Comparison of ENCODE assay signal across 8 mouse cellular contexts in the genomic region with DNA sequence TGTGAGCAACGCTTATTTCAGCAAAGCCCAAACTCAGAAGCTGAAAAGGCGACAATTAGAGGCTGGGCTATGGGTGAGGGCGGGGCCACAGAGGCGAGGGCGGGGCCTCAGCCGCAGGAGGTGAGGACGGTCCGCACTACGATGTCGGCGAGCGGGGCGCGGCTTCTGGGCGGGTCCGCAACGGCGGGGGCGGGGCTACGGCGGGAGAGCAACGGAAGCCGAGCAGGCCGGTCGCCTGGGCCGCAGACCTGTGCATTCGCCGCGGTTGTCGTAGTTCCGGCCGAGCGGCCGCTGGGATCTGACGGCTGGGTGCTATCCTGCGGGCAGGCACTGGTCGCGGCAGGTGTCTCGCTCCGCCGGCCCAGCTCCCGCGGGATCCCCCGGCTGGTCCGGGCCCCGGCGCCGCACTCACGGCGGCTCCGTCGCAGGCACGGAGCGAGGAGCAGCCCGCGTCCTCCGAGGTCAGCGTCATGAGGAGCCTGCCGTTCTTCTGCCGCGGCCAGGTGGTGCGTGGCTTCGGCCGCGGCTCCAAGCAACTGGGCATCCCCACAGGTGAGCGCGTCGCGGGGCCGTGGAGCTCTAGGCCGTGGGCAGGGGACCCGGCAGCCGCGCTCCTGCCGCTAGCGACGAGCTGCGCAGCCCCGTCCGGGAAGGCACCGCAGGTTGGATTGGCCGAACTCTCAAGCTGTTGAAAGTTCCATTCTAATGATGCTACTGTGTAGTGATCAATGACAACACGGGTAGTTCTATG. TPM values are rescaled to one million over a fixed set of nuclear protein-coding genes. Genes with fewer than 3 reads are reported as not detected.
A peak's percentile ranks its signal among the peaks of the same experiment; 100 is the strongest.
DNase-seq lines count a peak whose midpoint lies in the region; ATAC-seq and TF ChIP-seq lines count a peak whose summit lies in the region.

TSS of gene Rfk (plus strand) at position 203 of the 751 bp plus-strand sequence.

- no peak for TF ChIP-seq CTCF in ES-Bruce4 (IDR thresholded peaks at IDR 0.05; ENCODE audit: low read depth, low read length)
- no peak for TF ChIP-seq CTCF in lung, adult 2 months (IDR thresholded peaks at IDR 0.05; ENCODE audit: insufficient read depth, low read length)

- H3K9me3 ChIP-seq in ES-Bruce4 (replicated peaks; ENCODE audit: control insufficient read depth, insufficient read depth, low read length, poor library complexity, severe bottlenecking) = no peaks in the 10 kb centered on the region
- no peaks in the 10 kb centered on the region for H3K9me3 ChIP-seq in forebrain, embryonic 14.5 days (replicated peaks; ENCODE audit: control insufficient read depth, low read length)

- WGBS in forebrain, embryonic 14.5 days = under 1% methylated on average over 69 of the region's 83 CpGs
- under 1% methylated on average over 83 of the region's 83 CpGs for WGBS in lung, adult 2 months

- H3K4me1 ChIP-seq in ES-Bruce4 (ENCODE audit: control insufficient read depth, insufficient read depth, low read length) = no peaks in the 10 kb centered on the region
- H3K4me1 ChIP-seq in forebrain, embryonic 14.5 days (ENCODE audit: control insufficient read depth, insufficient read depth, low read length) = peaks cover 7% of the 10 kb centered on the region; the same call in 1 of the 2 replicates
- H3K4me1 ChIP-seq in lung, adult 2 months (ENCODE audit: control insufficient read depth, insufficient read depth, low read length) = peaks cover 11% of the 10 kb centered on the region

- TF ChIP-seq POLR2A in ES-Bruce4 (IDR thresholded peaks at IDR 0.05; ENCODE audit: insufficient read depth, low read length) = peak; percentile 90
- peak; percentile 93 for TF ChIP-seq POLR2A in lung, adult 2 months (IDR thresholded peaks at IDR 0.05; ENCODE audit: borderline replicate concordance, extremely low read depth, low read depth, low read length)

- peaks cover 11% of the 10 kb centered on the region for H3K36me3 ChIP-seq in ES-Bruce4 (ENCODE audit: control insufficient read depth, insufficient read depth, low read length, poor library complexity, severe bottlenecking)
- H3K36me3 ChIP-seq in forebrain, embryonic 14.5 days (ENCODE audit: control insufficient read depth, insufficient read depth, low read length) = peaks cover 23% of the 10 kb centered on the region

- 0 out of 2 replicates have a peak, but pooled peaks have one; percentile 6 for TF ChIP-seq EP300 in ES-Bruce4 (IDR thresholded peaks at IDR 0.05; ENCODE audit: insufficient read depth, low read depth, low read length)

- H3K4me2 ChIP-seq in forebrain, embryonic 14.5 days (ENCODE audit: low read length) = peak within 1 kb of the TSS; percentile 63

- peak within 1 kb of the TSS; percentile 83 for H3K4me3 ChIP-seq in ES-Bruce4 (ENCODE audit: low read depth, low read length)
- H3K4me3 ChIP-seq in forebrain, embryonic 14.5 days (ENCODE audit: low read depth, low read length) = peak within 1 kb of the TSS; percentile 94
- H3K4me3 ChIP-seq in lung, adult 2 months (replicated peaks; ENCODE audit: extremely low read depth, low read depth, low read length) = peak within 1 kb of the TSS; percentile 84

- H3K9ac ChIP-seq in ES-Bruce4 (ENCODE audit: low read depth, poor library complexity, severe bottlenecking) = peak within 1 kb of the TSS; percentile 92
- H3K9ac ChIP-seq in forebrain, embryonic 14.5 days (ENCODE audit: low read length) = peak within 1 kb of the TSS; percentile 88

- intact Hi-C loops in heart, postnatal 14 days (cut with DNase I) = loop anchor here (5.0 to 10.0 kb wide), 4 partner anchors 232 to 1321 kb away; partner anchors contain the start of genes D030056L22Rik and Pcsk5

- no peaks in the 10 kb centered on the region for H3K27me3 ChIP-seq in ES-Bruce4 (ENCODE audit: control insufficient read depth, insufficient read depth, low read length, poor library complexity, severe bottlenecking)
- no peaks in the 10 kb centered on the region for H3K27me3 ChIP-seq in forebrain, embryonic 14.5 days (replicated peaks; ENCODE audit: control insufficient read depth, insufficient read depth, low read length)

- DNase-seq in forebrain, embryonic 14.5 days (ENCODE audit: low spot score) = peak; percentile 91
- DNase-seq in heart, postnatal 14 days = peak; percentile 96 to 97
- peak; percentile 84 to 92 for DNase-seq in layer of hippocampus, adult 18-20 months (ENCODE audit: low spot score in 2 of 2)
- DNase-seq in lung, adult 2 months = peak; percentile 89
- DNase-seq in thymus, adult 18-20 months = peak; percentile 83 to 88

- H3K27ac ChIP-seq in ES-Bruce4 (ENCODE audit: insufficient read depth, low read length) = no peak within 1 kb of the TSS
- H3K27ac ChIP-seq in forebrain, embryonic 14.5 days (ENCODE audit: low read depth, low read length) = no peak within 1 kb of the TSS

- ATAC-seq in cerebellum, adult (ENCODE audit: insufficient number of reproducible peaks, low FRiP score, low TSS enrichment) = peak; percentile 87
- peak; percentile 98 for ATAC-seq in forebrain, embryonic 14.5 days
- peak; percentile 96 for ATAC-seq in neutrophil, adult 5-6 weeks (ENCODE audit: extremely low read depth, insufficient number of reproducible peaks, low FRiP score, poor library complexity, severe bottlenecking)

RNA-seq across cellular contexts. Expression of gene Rfk, which starts in this region (rescaled TPM):
- polyA plus RNA-seq in ES-Bruce4 (2011; ENCODE audit: insufficient read depth, insufficient read length, low read depth, missing spikeins) = 38.6 and 52.9 TPM in 2 replicates
- polyA plus RNA-seq in forebrain, embryonic 14.5 days (2014; fragmentation: Nextera tagmentation; extraction: Ambion mirVana) = 47.6 and 53.5 TPM in 2 replicates
- total RNA-seq in heart, postnatal 14 days (2021) = 10 to 100 TPM; 56.9 to 59.7 TPM
- 10 to 100 TPM; 60.1 to 64.6 TPM for total RNA-seq in layer of hippocampus, adult 18-20 months (2021)
- 70.0 and 97.8 TPM in 2 replicates for polyA plus RNA-seq in lung, adult 2 months (2012; rRNA removed)
- 55.7 and 61.6 TPM in 2 replicates for total RNA-seq in neutrophil, adult 5-6 weeks (2017)
